Mouse (Mus musculus) cerebellum, adult 11 months (tissue): ENCODE data around the gene Tha1.
A peak's percentile ranks its signal among the peaks of the same experiment; 100 is the strongest.

Experiments
- DNase-seq: peaks from one replicate; pipeline ENCODE4 v3.0.0; 2022

The Tha1 gene

DNA sequence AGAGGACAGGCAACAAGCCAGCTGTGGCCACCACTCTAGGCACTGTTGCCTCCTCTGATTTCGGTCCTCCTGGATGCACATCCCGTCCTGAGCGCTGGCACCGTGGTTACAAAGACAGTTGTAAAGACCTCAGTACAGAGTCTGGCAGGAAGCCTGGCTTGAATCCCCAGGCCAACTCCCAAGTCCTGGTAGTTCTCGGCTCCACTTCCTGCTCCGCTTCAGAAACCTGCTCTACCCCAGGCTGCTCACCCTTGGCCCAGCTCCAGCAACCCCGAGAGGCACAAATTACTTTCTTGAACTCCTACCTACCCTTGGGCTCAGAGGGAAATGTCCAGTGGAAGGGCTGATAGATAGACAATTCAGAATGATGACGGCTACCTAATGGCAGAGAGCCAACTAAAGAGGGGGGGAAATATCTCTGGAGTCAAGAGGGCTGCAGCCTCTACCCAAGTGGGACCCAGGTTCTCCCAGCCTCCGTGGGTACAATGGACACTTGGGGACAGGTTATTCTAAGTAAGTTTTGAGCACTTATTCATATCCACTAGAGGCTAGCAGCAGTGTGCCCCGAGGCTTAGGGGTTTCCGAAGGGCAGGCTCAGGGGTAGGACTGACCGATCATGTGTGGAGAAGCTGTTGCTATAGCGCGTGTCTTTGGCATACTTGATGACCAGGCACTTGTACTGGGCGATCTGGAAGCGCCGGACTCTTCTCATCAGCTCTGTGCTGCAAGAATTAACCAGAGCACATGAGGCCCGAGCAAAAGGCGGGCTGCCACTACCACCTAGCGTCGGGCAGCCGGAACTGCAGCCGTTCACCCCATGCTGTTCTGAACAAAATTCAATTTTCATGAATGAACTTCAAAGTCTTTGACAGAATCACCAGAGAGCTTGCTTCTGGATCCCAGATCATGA is 49.0 kb downstream of the Tha1 start:
- peak; percentile 67 for DNase-seq

DNA sequence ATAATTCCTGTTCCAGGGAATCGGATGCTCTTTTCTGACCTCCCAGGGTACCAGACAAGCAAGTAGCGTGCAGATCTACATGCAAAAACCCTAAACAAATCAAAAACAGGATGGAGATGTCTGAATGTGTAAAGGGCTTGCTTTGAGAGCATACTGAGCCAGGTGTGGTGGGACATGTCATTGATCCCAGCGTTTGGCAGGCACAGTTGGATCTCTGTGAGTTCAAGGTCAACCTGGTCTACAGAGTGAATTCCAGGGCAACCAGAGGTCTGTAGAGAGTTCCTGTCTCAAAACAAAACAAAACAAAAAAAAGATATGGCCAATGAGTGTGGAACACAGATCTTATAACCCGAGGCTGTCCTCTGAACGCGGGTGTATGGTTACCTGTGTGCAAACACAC is 49.9 kb downstream of the Tha1 start:
- DNase-seq = no peak

DNA sequence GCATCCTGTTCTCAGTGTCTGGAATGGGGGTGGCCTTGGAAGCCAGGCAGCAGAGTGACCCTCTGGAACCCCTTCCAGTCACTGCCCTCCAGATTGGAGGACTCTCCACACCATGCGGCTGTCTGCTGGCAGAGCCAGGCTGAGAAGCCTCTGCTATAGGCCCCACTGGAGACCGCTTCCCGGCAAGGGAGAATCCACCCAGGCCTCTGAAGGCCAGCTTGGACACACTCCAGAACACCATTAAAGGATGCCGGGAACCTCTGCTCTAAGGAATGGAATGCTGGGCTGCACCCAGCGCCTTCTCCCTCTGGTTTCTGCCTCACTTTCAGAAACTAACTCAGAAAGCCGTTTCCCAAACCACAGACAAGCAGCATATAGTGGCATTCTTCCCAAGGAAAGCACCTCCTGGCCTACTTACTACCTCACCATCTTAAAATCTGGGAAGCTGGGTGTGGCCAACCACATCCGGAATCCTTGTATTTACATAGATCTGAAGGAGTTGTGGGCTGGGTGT is 50.5 kb downstream of the Tha1 start:
- DNase-seq = no peak

DNA sequence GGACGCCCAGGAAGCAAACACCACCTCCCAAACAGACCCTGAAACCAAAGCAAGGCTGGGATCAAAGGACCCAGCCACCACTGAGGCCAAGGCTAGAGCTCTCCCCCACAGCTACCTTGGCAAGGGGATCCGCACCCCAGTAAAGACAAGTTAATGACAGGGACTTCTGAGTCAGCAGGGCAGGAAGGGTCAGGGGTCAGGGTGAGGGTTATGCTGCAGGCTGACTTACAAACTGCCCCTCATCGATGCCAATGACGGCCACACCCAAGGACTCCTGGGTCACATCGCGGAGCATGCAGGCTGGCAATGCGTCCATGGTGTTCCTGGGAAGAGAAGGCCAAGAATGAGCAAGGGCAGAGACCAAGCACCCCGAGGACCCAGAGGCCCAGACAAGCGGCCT is 51.4 kb downstream of the Tha1 start:
- no peak for DNase-seq

DNA sequence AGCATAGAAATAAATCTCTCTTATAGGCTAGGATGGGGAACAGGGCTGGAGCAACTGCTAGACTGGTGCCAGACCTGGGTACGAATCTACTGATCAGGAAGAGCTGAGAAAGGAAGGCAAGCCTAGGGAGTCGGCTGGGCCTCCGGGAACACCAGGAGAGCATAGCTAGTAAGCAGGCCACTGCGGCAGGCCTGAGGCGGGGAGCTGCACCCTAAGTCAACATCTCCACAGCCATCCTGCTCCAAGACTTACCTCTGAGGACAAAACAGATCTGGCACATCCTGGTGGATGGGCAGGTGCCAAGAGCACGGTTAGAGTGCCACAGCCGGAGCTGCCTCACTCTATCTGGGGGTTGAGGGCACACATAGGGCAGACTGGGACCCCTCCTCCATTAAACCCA is 53.1 kb downstream of the Tha1 start:
- no peak for DNase-seq

DNA sequence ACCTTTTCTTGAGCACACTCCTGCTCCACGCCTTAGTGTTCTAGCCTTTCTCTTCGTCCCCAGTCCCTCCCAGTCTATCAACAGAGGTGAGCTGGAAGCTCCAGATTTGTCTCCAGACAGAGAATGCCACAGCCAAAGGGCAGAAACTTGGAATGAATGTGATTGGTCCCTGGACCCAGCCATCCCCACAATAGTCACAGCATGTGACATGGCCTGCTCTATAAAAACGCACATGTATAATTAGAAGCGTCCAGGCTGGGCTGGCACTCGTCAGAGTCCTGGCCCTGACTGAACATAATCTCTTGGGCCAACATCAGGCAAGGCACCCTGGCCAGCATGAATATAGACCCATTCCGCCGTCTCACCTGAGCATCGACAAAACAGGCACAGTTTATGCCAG is 54.2 kb downstream of the Tha1 start:
- no peak for DNase-seq
